Mouse (Mus musculus) cerebellum, adult (tissue): ENCODE data around the gene Tmem86b.
A peak's percentile ranks its signal among the peaks of the same experiment; 100 is the strongest.

Experiments
- ATAC-seq: cut with Nextera tagmentation; 2 replicates; pipeline ENCODE4 v1.9.2; 2017; ENCODE audit warnings: mild to moderate bottlenecking, moderate library complexity, mixed read lengths; ENCODE audit not compliant: insufficient number of reproducible peaks, low FRiP score, low TSS enrichment

Gene Tmem86b

GRCm38 (mm10) chr7:4631031-4631430 is at the start of gene Tmem86b:
TSS of gene Tmem86b (minus strand) at chr7:4631422.
- ATAC-seq: no peak

GRCm38 (mm10) chr7:4675200-4675599 is 44.0 kb upstream of the Tmem86b start:
- no peak for ATAC-seq

GRCm38 (mm10) chr7:4674114-4674731 is 43.0 kb upstream of the Tmem86b start:
- no peak for ATAC-seq

- no peak for ATAC-seq
These were observed 40.7 kb upstream of the Tmem86b start for GRCm38 (mm10) chr7:4671956-4672355.

- no peak for ATAC-seq
These were observed 39.5 kb upstream of the Tmem86b start for GRCm38 (mm10) chr7:4670655-4671255.

GRCm38 (mm10) chr7:4669156-4669555 is 37.9 kb upstream of the Tmem86b start:
- ATAC-seq: no peak

GRCm38 (mm10) chr7:4668506-4668905 is 37.3 kb upstream of the Tmem86b start:
- ATAC-seq: no peak

- ATAC-seq: no peak
These were observed 35.6 kb upstream of the Tmem86b start for GRCm38 (mm10) chr7:4666871-4667270.

- no peak for ATAC-seq
These were observed 32.5 kb upstream of the Tmem86b start for GRCm38 (mm10) chr7:4663742-4664141.

GRCm38 (mm10) chr7:4663179-4663578 is 32.0 kb upstream of the Tmem86b start:
- ATAC-seq: no peak

GRCm38 (mm10) chr7:4659911-4660443 is 28.8 kb upstream of the Tmem86b start:
- ATAC-seq: no peak

- ATAC-seq: peak; percentile 95
These were observed 27.8 kb upstream of the Tmem86b start, which contains the start of gene Ppp6r1 for GRCm38 (mm10) chr7:4658912-4659551. TSS of gene Ppp6r1 (minus strand) at chr7:4659019.

GRCm38 (mm10) chr7:4658128-4658907 is 27.1 kb upstream of the Tmem86b start:
- peak; percentile 0; the same call in 1 of the 2 replicates for ATAC-seq

- no peak for ATAC-seq
These were observed 26.4 kb upstream of the Tmem86b start for GRCm38 (mm10) chr7:4657521-4658127.

- no peak for ATAC-seq
These were observed 25.6 kb upstream of the Tmem86b start for GRCm38 (mm10) chr7:4656818-4657217.

- no peak for ATAC-seq
These were observed 24.7 kb upstream of the Tmem86b start for GRCm38 (mm10) chr7:4655916-4656315.

GRCm38 (mm10) chr7:4655393-4655792 is 24.2 kb upstream of the Tmem86b start:
- no peak for ATAC-seq

GRCm38 (mm10) chr7:4654221-4654620 is 23.0 kb upstream of the Tmem86b start:
- no peak for ATAC-seq

- ATAC-seq: no peak
These were observed 22.6 kb upstream of the Tmem86b start for GRCm38 (mm10) chr7:4653780-4654179.

GRCm38 (mm10) chr7:4653351-4653750 is 22.1 kb upstream of the Tmem86b start:
- no peak for ATAC-seq
